Mouse (Mus musculus) embryonic fibroblast, embryonic 13.5 days (primary cell): ENCODE measurements around the gene Ppp1r12b.

Experiments used
- CTCF ChIP-seq: IDR thresholded peaks from 2 replicates; pipeline ENCODE4 v1.5.1; 2011; ENCODE audit warnings: mild to moderate bottlenecking, control low read depth, low read length, moderate library complexity, borderline replicate concordance; ENCODE audit not compliant: insufficient read depth
- POLR2A ChIP-seq: IDR thresholded peaks from 2 replicates; pipeline ENCODE4 v1.6.1; 2011; ENCODE audit warnings: low read depth, mild to moderate bottlenecking, control low read depth, low read length, moderate library complexity

- TF ChIP-seq POLR2A (no peak), CTCF (no peak)
Measured at GRCm38 (mm10) chr1:134987962-134988341, 32.2 kb upstream of the Ppp1r12b start.
